Mouse (Mus musculus): Measurements from ENCODE around the gene Tmbim7.

Tmbim7 gene

GRCm38 (mm10) chr5:3665225-3665624 is 14.2 kb downstream of the Tmbim7 start:
- no peak for DNase-seq (ENCODE audit: low spot score)

DNA sequence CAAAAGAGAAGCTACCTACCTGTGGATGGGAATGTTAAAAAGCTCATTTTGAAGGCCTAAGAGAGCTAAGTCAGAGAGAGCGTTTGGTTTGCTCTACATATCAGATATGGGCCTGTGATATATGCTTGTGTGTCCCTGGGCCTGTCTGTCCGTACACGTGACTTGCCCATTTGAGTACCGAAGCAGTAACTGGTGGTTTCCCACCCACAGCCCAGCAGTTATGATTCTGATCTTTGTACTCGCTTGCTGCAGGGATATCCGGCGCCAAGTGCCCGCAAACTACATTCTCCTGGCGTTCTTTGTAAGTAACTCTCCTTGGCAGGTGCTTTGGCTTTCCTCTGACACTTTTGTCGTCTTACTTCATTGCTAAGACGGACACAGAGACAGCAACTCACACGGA is 15.6 kb downstream of the Tmbim7 start:
- DNase-seq (ENCODE audit: low spot score): no peak

DNA sequence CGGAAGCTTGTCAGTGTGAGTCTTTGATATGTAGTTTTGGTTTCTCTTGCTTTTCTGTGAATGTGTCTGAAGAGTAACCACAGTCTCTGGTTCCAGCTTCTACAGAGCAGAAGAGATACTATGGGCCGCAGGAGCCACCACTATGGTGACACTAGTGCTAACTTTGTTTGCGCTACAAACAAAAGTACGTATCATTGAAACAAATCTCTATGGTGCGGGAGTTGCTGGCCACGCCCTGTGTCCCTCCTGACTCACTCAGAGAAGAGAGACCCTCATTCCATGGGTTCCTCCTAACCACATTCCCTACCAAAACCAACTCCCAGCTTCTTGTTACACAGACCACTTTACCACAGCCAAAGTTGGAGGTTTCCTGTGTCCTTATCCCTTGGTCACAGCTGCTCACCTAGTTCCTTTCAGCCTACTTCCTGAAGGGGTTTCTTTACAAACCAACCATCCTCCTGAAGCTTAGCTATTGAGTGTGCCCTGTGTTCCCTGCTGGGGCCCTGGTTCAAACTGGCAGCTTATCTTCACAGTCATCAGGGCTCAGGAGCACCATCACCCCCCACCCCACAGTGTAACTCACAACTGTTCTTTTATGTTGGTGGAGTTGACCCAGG is 19.1 kb downstream of the Tmbim7 start:
- DNase-seq (ENCODE audit: low spot score): no peak

DNA sequence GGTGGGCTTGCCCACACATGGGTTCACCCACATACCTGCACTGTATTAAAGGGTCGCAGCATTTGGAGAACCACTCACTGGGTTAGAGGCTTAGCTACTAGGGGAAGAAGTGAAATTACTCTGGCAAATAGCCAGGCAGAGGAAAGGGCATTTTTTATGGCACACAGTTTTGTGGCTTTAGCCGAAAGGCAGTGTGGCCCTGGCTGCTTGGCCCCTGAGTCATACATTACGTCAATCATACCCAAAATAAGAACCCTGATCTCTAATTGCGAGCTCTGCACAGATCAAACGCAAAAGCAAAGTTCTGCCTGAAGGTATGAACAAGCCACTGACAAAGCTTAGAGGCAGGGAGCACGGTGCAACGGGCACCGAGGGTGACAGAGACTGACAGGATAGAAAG is 37.3 kb downstream of the Tmbim7 start:
- DNase-seq (ENCODE audit: low spot score): no peak

- no peak for DNase-seq (ENCODE audit: low spot score)
Measured at GRCm38 (mm10) chr5:3691283-3691682, 40.3 kb downstream of the Tmbim7 start.

- no peak for DNase-seq (ENCODE audit: low spot score)
Measured at GRCm38 (mm10) chr5:3692956-3693355, 42.0 kb downstream of the Tmbim7 start.

DNA sequence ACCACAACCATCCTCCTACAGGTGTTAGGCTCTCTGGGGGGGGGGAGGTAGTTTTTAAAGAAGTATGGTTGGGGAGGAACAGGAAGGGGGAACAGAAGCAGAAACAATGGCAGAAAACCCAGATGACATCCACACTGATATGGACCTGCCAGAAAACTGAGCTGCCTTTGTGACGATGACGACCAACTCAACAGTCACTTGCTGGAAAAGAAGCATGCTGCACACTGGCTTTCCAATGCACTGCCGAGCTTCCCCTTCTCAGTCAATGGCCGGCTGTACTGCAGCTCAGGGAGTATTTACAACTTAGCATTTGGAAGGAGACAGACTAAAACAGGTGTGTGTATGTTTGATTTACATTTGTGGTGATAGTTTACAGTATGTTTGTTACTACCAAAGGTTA is 44.2 kb downstream of the Tmbim7 start:
- no peak for DNase-seq (ENCODE audit: low spot score)

DNA sequence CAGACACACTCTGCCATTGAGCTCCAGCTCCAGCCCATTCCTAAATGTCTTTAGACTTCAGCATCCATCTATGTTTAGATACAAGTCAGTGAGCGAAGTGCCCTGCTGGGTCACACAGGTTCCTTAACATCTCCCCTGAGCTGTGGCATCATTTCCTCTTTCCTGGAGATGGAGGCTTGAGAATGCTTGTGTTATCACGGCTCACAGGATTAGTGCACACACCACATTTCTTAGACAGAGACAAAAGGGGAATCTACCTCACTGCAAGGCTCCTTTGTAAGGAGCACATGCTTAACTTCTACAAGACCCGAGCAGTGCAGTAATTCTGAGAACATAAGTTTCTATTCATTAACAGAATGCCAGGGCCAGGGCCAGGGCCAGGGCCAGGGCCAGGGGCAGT is 45.0 kb downstream of the Tmbim7 start:
- no peak for DNase-seq (ENCODE audit: low spot score)

- no peak for DNase-seq (ENCODE audit: low spot score)
Measured at GRCm38 (mm10) chr5:3700025-3700424, 49.0 kb downstream of the Tmbim7 start.

GRCm38 (mm10) chr5:3702180-3702579 is 51.2 kb downstream of the Tmbim7 start:
- no peak for DNase-seq (ENCODE audit: low spot score)

DNA sequence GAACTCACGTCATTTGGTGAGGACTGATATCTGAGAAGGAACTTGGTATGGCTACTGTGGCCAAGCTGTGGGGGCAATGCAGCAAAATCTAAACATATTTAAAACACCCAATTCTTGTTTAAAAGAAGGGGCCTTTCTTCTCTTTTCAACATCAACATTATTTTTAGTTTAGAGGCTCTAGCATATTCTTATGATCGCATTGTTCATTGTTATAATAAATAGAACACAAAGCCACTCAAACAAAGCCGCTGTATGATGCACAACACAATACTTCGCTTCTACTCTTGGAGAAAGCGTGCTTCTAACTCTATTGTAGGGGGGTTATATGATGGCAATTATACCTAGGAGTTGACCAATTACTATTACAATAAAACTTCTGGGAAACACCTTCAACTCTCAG is 64.8 kb downstream of the Tmbim7 start:
- DNase-seq (ENCODE audit: low spot score): no peak

DNA sequence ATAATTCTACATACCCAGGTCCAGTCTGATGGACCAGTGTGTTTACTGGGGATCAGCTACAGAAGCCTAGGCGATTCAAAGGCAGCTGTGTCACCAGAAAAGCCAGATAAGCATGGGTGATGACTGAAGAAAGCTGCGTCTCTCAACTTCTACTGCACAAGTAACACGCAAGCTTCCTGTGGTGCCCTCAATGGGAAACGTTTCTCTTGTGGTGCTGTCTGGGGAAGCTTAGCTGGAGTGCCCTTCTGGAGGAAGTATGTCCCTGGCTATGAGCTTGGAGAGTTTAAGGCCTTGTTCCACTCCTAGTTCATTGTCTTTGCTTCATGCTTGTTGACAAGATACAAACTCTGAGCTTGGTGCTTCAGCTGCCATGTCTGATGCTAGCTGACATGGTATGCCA is 68.4 kb downstream of the Tmbim7 start:
- DNase-seq (ENCODE audit: low spot score): no peak

DNA sequence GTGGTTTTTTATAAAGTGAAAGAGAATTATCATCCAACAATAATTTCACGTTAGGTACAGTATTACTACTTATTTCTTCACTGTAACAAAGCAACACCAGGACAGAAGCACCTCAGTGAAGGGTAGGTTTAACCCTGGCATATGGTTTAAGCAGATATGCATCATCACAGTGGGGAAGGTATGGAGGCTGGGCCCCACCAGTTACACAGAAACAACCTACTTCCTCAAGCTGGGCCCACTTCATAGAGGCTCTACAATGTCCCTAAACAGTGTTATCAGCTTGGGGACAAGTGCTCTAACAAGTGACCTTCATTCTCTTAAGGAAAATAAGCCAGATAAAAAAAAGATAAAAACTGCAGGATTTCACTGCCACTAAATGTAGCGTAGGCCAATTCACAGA is 71.9 kb downstream of the Tmbim7 start:
- DNase-seq (ENCODE audit: low spot score): no peak

- DNase-seq (ENCODE audit: low spot score): no peak
Measured at GRCm38 (mm10) chr5:3723415-3723814, 72.4 kb downstream of the Tmbim7 start.

DNA sequence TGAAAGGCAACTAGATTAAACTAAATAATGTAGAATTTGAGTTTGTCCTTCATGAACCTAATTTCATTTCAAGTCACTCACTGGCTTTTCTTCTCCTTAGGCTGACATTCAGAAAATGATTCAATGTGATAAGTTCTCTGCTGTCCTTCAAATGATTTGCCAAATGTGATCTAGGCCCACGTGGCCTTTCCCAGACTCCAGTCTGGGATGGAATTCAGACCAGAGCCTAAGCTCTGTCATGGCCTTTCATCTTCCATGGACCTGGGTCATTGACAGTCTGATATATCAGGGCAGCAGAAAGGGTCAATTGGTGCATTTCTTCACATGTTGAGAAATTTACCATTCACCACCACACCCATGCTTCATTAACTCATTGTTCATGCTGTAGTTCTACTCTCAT is 74.5 kb downstream of the Tmbim7 start:
- DNase-seq (ENCODE audit: low spot score): no peak

GRCm38 (mm10) chr5:3728820-3729219 is 77.8 kb downstream of the Tmbim7 start:
- DNase-seq (ENCODE audit: low spot score): no peak
